Mouse (Mus musculus): ENCODE data around the gene Grb10.

- TF ChIP-seq CTCF (IDR thresholded peaks at IDR 0.05; ENCODE audit: control insufficient read depth, insufficient read depth, insufficient read length) = no peak
- TF ChIP-seq MAX (IDR thresholded peaks at IDR 0.05) = no peak
- no peak for TF ChIP-seq MYOG (IDR thresholded peaks at IDR 0.05; ENCODE audit: control insufficient read depth, extremely low read depth, insufficient read length)
- TF ChIP-seq USF1 (IDR thresholded peaks at IDR 0.05; ENCODE audit: low read depth) = no peak
- TF ChIP-seq MYOD1 (IDR thresholded peaks at IDR 0.05; ENCODE audit: control insufficient read depth, insufficient read length, low read depth) = no peak
These were observed 150.4 kb downstream of the Grb10 start for GRCm38 (mm10) chr11:11888051-11888450.

Data from C2C12 (cell line).